Mouse (Mus musculus) testis, adult 2 months (tissue): ENCODE results near the gene Hoxd12.

Source experiments
- CTCF ChIP-seq: fragments of 200-500 bp; IDR thresholded peaks from 2 replicates; pipeline ENCODE4 v1.5.1; 2012; ENCODE audit warnings: low read depth, mild to moderate bottlenecking, inconsistent platforms, low read length, moderate library complexity; ENCODE audit not compliant: control insufficient read depth, insufficient read depth, insufficient replicate concordance
- POLR2A ChIP-seq: fragments of 200-500 bp; IDR thresholded peaks from 2 replicates; pipeline ENCODE4 v1.6.1; 2012; ENCODE audit warnings: low read depth, mild to moderate bottlenecking, inconsistent platforms, low read length, moderate library complexity; ENCODE audit not compliant: control insufficient read depth

GRCm38 (mm10) chr2:74692808-74693431 is 18.1 kb downstream of the Hoxd12 start:
- TF ChIP-seq CTCF (no peak), POLR2A (no peak)
